Mouse (Mus musculus) erythroblast, adult 5-6 weeks (primary cell): Measurements from ENCODE around the gene Acot4. TPM values are rescaled to one million over a fixed set of nuclear protein-coding genes. Genes with fewer than 3 reads are reported as not detected.
"Not testable (repeated sequence)": the region's sequence is repeated elsewhere in the genome, so short reads cannot be mapped to it uniquely, and the experiment has no call there.

ENCODE experiments used
- ATAC-seq: replicated peaks from 2 replicates; pipeline ENCODE4 v1.8.0; 2016; ENCODE audit warnings: moderate number of reproducible peaks, mild to moderate bottlenecking, moderate TSS enrichment, inconsistent platforms; ENCODE audit not compliant: poor library complexity, low FRiP score, severe bottlenecking
- total RNA-seq, 2 experiments: library from RNA; stranded (forward) in 1 of 2; stranded (reverse) in 1 of 2; fragments of 150-400 nt in 1 of 2; fragments of 200-764, 138-1000 nt in 1 of 2; gene quantifications; 2 replicates each; pipeline versions ENCODE4 v1.2.3 to v1.2.4; 2015 to 2017; ENCODE audit warnings: low replicate concordance in 2 of 2

Acot4 gene
- total RNA-seq (2015; ENCODE audit: low replicate concordance) (not detected in 2 replicates), total RNA-seq (2017; ENCODE audit: low replicate concordance) (not detected in 2 replicates)

- not testable (repeated sequence) for ATAC-seq
These were observed at the start of gene Acot4 for GRCm38 (mm10) chr12:84038241-84038640. Gene Acot4, plus strand, starts transcription at chr12:84038379.

- ATAC-seq, result no peak
These were observed 49.7 kb upstream of the Acot4 start for GRCm38 (mm10) chr12:83988483-83988882.

- ATAC-seq, result no peak
These were observed 48.8 kb upstream of the Acot4 start for GRCm38 (mm10) chr12:83989378-83989777.

GRCm38 (mm10) chr12:83997221-83997620, 41.0 kb upstream of the Acot4 start:
- no peak for ATAC-seq

- ATAC-seq, result no peak
These were observed 39.7 kb upstream of the Acot4 start for GRCm38 (mm10) chr12:83998341-83999107.

- not testable (repeated sequence) for ATAC-seq
These were observed 38.9 kb upstream of the Acot4 start for GRCm38 (mm10) chr12:83999237-83999636.

- no peak for ATAC-seq
These were observed 37.8 kb upstream of the Acot4 start for GRCm38 (mm10) chr12:84000418-84000817.

GRCm38 (mm10) chr12:84003866-84004265, 34.3 kb upstream of the Acot4 start:
- no peak for ATAC-seq

GRCm38 (mm10) chr12:84008251-84008650, 29.9 kb upstream of the Acot4 start:
- ATAC-seq, result no peak

GRCm38 (mm10) chr12:84008729-84009128, 29.4 kb upstream of the Acot4 start:
- ATAC-seq, result no peak

GRCm38 (mm10) chr12:84009171-84009965, 28.8 kb upstream of the Acot4 start, which contains the start of gene Acot1:
Gene Acot1, plus strand, starts transcription at chr12:84009490.
- not testable (repeated sequence) for ATAC-seq

- no peak for ATAC-seq
These were observed 28.0 kb upstream of the Acot4 start for GRCm38 (mm10) chr12:84010201-84010600.

GRCm38 (mm10) chr12:84011251-84012040, 26.7 kb upstream of the Acot4 start:
- ATAC-seq, result no peak

- no peak for ATAC-seq
These were observed 25.0 kb upstream of the Acot4 start for GRCm38 (mm10) chr12:84013130-84013529.

- no peak for ATAC-seq
These were observed 24.5 kb upstream of the Acot4 start for GRCm38 (mm10) chr12:84013701-84014100.

- not testable (repeated sequence) for ATAC-seq
These were observed 17.7 kb upstream of the Acot4 start for GRCm38 (mm10) chr12:84020528-84020927.

GRCm38 (mm10) chr12:84022266-84022665, 15.9 kb upstream of the Acot4 start:
- ATAC-seq, result not testable (repeated sequence)

- no peak for ATAC-seq
These were observed 15.0 kb upstream of the Acot4 start for GRCm38 (mm10) chr12:84023052-84023745.

- ATAC-seq, result no peak
These were observed 12.3 kb upstream of the Acot4 start for GRCm38 (mm10) chr12:84025888-84026287.
